Mouse (Mus musculus): Measurements from ENCODE around the gene Mcm9.

The Mcm9 gene

GRCm38 (mm10) chr10:53493954-53494353 lies 136.3 kb downstream of the Mcm9 start:
- no peak for DNase-seq

Measured in kidney, adult 9 months (tissue).